Mouse (Mus musculus) heart, embryonic 10.5 days (tissue): ENCODE results near the gene Pde4d. TPM values are rescaled to one million over a fixed set of nuclear protein-coding genes. Genes with fewer than 3 reads are reported as not detected.
A peak's percentile ranks its signal among the peaks of the same experiment; 100 is the strongest.

Experiments
- DNase-seq: peaks from one replicate; pipeline ENCODE4 v3.0.0-alpha.2; 2017; ENCODE audit warnings: low spot score
- H3K27ac ChIP-seq: fragments of 300-500 bp; sonication (generic); 2 replicates; pipeline ENCODE4 v1.5.1; 2016; ENCODE audit warnings: mild to moderate bottlenecking
- H3K27me3 ChIP-seq: fragments of 300-500 bp; sonication (generic); 2 replicates; pipeline ENCODE4 v1.6.1; 2016; ENCODE audit warnings: mild to moderate bottlenecking; ENCODE audit not compliant: poor library complexity, insufficient read depth, severe bottlenecking
- H3K36me3 ChIP-seq: fragments of 300-500 bp; sonication (generic); 2 replicates; pipeline ENCODE4 v1.6.1; 2016; ENCODE audit warnings: mild to moderate bottlenecking, moderate library complexity
- H3K4me1 ChIP-seq: fragments of 300-500 bp; sonication (generic); 2 replicates; pipeline ENCODE4 v1.6.1; 2016; ENCODE audit warnings: mild to moderate bottlenecking
- H3K4me3 ChIP-seq: fragments of 300-500 bp; sonication (generic); 2 replicates; pipeline ENCODE4 v1.5.1; 2016; ENCODE audit warnings: mild to moderate bottlenecking, moderate library complexity
- H3K9me3 ChIP-seq: fragments of 300-500 bp; sonication (generic); 2 replicates; pipeline ENCODE4 v1.6.1; 2016; ENCODE audit warnings: mild to moderate bottlenecking, moderate library complexity
- WGBS: fragments of 180-500 bp; shearing (Covaris S2); methylation state at CpG from one replicate; pipeline ENCODE4 v1.1.7; 2016; 5-methylcytosine and 5-hydroxymethylcytosine counted together
- polyA plus RNA-seq: library from polyadenylated mRNA; unstranded; fragments of >200 nt; fragmentation: Nextera tagmentation; extraction: Ambion mirVana; gene quantifications from 2 replicates; pipeline ENCODE4 v1.2.1, GENCODE M21; 2016

Pde4d gene
- polyA plus RNA-seq, 1 experiment from 2014 or later = 24.9 TPM

- Histone ChIP-seq H3K36me3 (no peaks in the 10 kb centered on the region), H3K27me3 (no peaks in the 10 kb centered on the region), H3K4me3 (no peak overlapping the region), H3K9me3 (no peaks in the 10 kb centered on the region), H3K27ac (no peak overlapping the region), H3K4me1 (peaks cover 32% of the 10 kb centered on the region)
- WGBS = 67% methylated on average over 8 of the region's 8 CpGs
- no peak for DNase-seq
Observed at GRCm38 (mm10) chr13:109680229-109680628, 1230.5 kb downstream of the Pde4d start.

- Histone ChIP-seq H3K36me3 (no peaks in the 10 kb centered on the region), H3K4me3 (no peak overlapping the region), H3K4me1 (peaks cover 30% of the 10 kb centered on the region), H3K9me3 (no peaks in the 10 kb centered on the region), H3K27ac (no peak overlapping the region), H3K27me3 (no peaks in the 10 kb centered on the region)
- no peak for DNase-seq
- WGBS = 80% methylated on average over 4 of the region's 4 CpGs
Observed at GRCm38 (mm10) chr13:109681699-109682293, 1232.0 kb downstream of the Pde4d start.

DNA sequence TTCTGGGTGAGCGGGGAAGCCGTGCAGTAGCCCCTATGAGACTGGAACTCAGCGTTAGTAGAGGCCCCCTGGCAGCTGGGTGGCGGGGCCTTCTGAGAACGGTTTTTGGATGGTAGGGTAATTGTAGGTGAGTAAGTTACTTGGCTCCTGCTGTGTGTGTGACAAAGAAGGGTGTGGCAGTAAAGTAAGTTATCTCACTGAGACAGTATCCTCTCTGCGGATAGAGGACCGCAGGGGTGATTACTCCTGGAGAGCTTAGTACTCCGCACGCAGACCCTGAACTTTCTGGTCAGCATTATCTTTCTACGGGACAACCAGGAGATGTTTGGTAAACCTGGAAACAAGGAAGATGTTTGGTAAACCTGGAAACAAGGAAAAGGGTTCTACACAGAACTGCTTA lies 1233.3 kb downstream of the Pde4d start:
- Histone ChIP-seq H3K4me3 (no peak overlapping the region), H3K27me3 (no peaks in the 10 kb centered on the region), H3K36me3 (no peaks in the 10 kb centered on the region), H3K4me1 (peaks cover 28% of the 10 kb centered on the region), H3K9me3 (no peaks in the 10 kb centered on the region), H3K27ac (no peak overlapping the region)
- peak; percentile 80 for DNase-seq
- 66% methylated on average over 10 of the region's 10 CpGs for WGBS

DNA sequence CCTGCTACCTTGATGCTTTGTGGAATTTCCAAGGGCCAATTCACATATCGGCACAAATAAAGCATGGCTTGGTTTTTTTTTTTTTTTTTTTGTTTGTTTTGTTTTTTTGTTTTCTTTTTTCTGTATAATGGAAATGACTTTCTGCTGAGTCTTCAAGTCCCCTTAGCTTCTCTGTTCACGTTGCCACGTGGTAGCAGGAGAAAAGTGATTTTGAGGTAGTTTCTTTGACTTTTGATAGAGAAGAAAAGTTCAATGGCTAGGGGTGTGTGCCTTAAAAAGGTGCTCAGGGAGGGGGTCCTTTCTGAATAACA lies 1235.2 kb downstream of the Pde4d start:
- Histone ChIP-seq H3K27ac (peak overlapping the region; percentile 94), H3K4me3 (peak overlapping the region; percentile 75), H3K36me3 (no peaks in the 10 kb centered on the region), H3K27me3 (no peaks in the 10 kb centered on the region), H3K9me3 (no peaks in the 10 kb centered on the region), H3K4me1 (peaks cover 27% of the 10 kb centered on the region)
- 16% methylated on average over 3 of the region's 3 CpGs for WGBS
- DNase-seq = no peak

DNA sequence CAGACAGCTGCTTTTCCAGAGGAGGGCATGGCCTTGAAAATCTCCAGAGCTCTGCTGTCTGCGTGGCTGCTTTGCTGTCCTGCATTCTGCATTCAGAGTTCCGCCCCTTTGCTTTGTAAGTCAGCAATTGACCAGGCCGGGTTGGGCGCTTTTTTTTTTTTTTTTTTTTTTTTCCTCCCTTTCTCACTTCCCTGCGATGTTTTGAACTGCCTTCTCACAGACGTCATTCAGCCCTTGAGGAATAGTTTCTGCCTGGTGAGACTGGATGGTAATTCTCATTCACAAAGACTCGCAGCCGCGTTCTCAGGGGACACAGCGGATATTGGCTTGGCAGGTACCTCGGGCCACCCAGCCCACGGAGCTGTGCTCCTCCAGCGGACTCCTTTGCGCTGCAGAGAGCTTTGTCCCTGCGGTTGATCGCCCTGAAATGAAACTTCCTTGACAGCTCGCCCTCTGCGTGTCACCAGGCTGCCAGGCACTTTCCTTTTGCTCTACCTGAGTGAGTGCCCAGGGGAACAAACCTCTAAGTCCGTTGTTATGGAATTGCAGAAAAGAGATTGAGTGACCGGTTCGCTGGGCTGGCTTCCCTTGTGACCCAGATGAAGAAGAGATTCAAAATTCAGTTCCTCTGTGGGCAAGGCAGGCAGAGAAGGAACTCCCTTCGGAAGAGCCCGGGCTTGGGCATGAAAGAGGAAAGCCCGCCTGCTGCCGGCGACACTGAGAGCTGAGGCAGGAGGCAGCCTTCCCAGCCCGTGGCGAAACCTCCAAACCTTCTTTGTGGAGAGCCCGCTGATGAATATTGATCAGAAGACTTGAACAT lies 1235.8 kb downstream of the Pde4d start:
- WGBS = 0% methylated on average over 28 of the region's 29 CpGs
- H3K4me3 ChIP-seq = peak overlapping the region; percentile 75
- no peaks in the 10 kb centered on the region for H3K27me3 ChIP-seq
- no peaks in the 10 kb centered on the region for H3K36me3 ChIP-seq
- no peaks in the 10 kb centered on the region for H3K9me3 ChIP-seq
- H3K27ac ChIP-seq = peak overlapping the region; percentile 94
- H3K4me1 ChIP-seq = peaks cover 27% of the 10 kb centered on the region
- peak; percentile 87 for DNase-seq

GRCm38 (mm10) chr13:109686116-109686876 lies 1236.5 kb downstream of the Pde4d start:
- DNase-seq = no peak
- Histone ChIP-seq H3K27me3 (no peaks in the 10 kb centered on the region), H3K9me3 (no peaks in the 10 kb centered on the region), H3K27ac (peak overlapping the region; percentile 94), H3K4me1 (peaks cover 26% of the 10 kb centered on the region), H3K36me3 (no peaks in the 10 kb centered on the region), H3K4me3 (peak overlapping the region; percentile 75)
- WGBS = 10% methylated on average over 4 of the region's 4 CpGs

DNA sequence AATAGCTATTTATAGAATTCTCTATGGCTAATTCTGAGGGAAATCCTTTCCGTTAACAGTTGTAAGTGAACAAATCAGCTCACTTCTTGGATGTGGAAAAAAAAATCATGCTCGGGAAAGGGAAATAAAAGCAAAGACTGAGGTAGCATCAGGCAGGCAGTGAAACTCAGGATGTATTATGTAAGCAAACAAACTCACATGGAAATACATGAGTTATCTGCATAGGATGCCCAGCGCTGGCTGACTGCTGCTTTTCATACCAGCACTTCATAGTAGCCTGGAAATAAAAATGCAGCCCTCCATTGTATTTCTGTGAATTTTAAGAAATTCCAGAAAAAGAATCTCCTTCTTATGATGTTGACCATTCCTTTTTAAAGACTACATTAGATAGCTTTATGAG lies 1237.2 kb downstream of the Pde4d start:
- H3K4me1 ChIP-seq = peaks cover 24% of the 10 kb centered on the region
- DNase-seq = no peak

GRCm38 (mm10) chr13:109688195-109688594 lies 1238.4 kb downstream of the Pde4d start:
- no peak overlapping the region for H3K27ac ChIP-seq
- peaks cover 24% of the 10 kb centered on the region for H3K4me1 ChIP-seq
- DNase-seq = no peak
- no peaks in the 10 kb centered on the region for H3K27me3 ChIP-seq
- peak overlapping the region; percentile 75; the same call in 1 of the 2 replicates for H3K4me3 ChIP-seq
- WGBS = 44% methylated on average over 2 of the region's 2 CpGs
- H3K9me3 ChIP-seq = no peaks in the 10 kb centered on the region
- H3K36me3 ChIP-seq = no peaks in the 10 kb centered on the region

More for the DNA sequence above, 1237.2 kb downstream of the Pde4d start:
- H3K36me3 ChIP-seq = no peaks in the 10 kb centered on the region
- 30% methylated on average over 3 of the region's 3 CpGs for whole genome bisulfite sequencing
- no peak overlapping the region; the same call in 1 of the 2 replicates for H3K27ac ChIP-seq
- H3K4me3 ChIP-seq = peak overlapping the region; percentile 75
- no peaks in the 10 kb centered on the region for H3K27me3 ChIP-seq
- no peaks in the 10 kb centered on the region for H3K9me3 ChIP-seq

- H3K4me1 ChIP-seq = peaks cover 22% of the 10 kb centered on the region
- no peak overlapping the region for H3K4me3 ChIP-seq
- WGBS = 86% methylated on average over 3 of the region's 3 CpGs
- no peak overlapping the region for H3K27ac ChIP-seq
- no peaks in the 10 kb centered on the region for H3K9me3 ChIP-seq
- DNase-seq = no peak
- no peaks in the 10 kb centered on the region for H3K36me3 ChIP-seq
- H3K27me3 ChIP-seq = no peaks in the 10 kb centered on the region
Observed at GRCm38 (mm10) chr13:109689176-109689575, 1239.4 kb downstream of the Pde4d start.

GRCm38 (mm10) chr13:109690558-109690957 lies 1240.8 kb downstream of the Pde4d start:
- H3K9me3 ChIP-seq = no peaks in the 10 kb centered on the region
- H3K4me3 ChIP-seq = no peak overlapping the region
- no peak for DNase-seq
- no peaks in the 10 kb centered on the region for H3K36me3 ChIP-seq
- H3K27ac ChIP-seq = no peak overlapping the region
- no peaks in the 10 kb centered on the region for H3K27me3 ChIP-seq
- H3K4me1 ChIP-seq = peaks cover 18% of the 10 kb centered on the region
- WGBS = 79% methylated on average over 5 of the region's 5 CpGs

DNA sequence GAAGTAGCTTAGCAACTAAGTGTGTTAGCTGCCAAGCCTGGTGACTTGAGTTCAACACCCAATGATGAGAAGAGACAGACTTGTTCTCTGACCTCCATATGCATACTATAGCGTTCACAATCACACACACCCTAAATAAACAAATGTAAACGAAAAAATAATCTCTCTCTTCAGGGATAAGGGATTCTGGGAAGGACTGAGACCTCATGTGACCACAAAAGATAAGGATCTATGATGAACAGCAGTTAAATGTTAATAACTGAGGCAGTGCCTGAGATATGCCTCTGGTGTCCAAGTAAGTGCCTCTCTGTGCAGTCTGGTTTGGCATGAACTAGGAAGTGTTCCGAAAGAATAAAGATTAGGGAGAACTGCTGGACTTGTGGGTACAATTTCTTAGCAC lies 1243.1 kb downstream of the Pde4d start:
- H3K36me3 ChIP-seq = 0 out of 2 replicates have a peak, but pooled peaks cover 2% of the 10 kb centered on the region
- no peak for DNase-seq
- no peak overlapping the region for H3K4me3 ChIP-seq
- peaks cover 18% of the 10 kb centered on the region for H3K4me1 ChIP-seq
- no peaks in the 10 kb centered on the region for H3K9me3 ChIP-seq
- 57% methylated on average over 3 of the region's 3 CpGs for WGBS
- H3K27ac ChIP-seq = no peak overlapping the region
- H3K27me3 ChIP-seq = no peaks in the 10 kb centered on the region

GRCm38 (mm10) chr13:109693769-109694168 lies 1244.0 kb downstream of the Pde4d start:
- Histone ChIP-seq H3K4me3 (no peak overlapping the region), H3K9me3 (no peaks in the 10 kb centered on the region), H3K36me3 (peaks cover 6% of the 10 kb centered on the region), H3K27me3 (no peaks in the 10 kb centered on the region), H3K4me1 (peaks cover 16% of the 10 kb centered on the region), H3K27ac (no peak overlapping the region)
- WGBS = 58% methylated on average over 2 of the region's 2 CpGs
- DNase-seq = no peak

GRCm38 (mm10) chr13:109694293-109694692 lies 1244.5 kb downstream of the Pde4d start:
- peaks cover 11% of the 10 kb centered on the region for H3K36me3 ChIP-seq
- H3K27ac ChIP-seq = no peak overlapping the region
- H3K4me3 ChIP-seq = no peak overlapping the region
- H3K4me1 ChIP-seq = peaks cover 16% of the 10 kb centered on the region
- no peaks in the 10 kb centered on the region for H3K27me3 ChIP-seq
- DNase-seq = no peak
- H3K9me3 ChIP-seq = no peaks in the 10 kb centered on the region
- WGBS = 94% methylated on average over 2 of the region's 2 CpGs
